In genomic region chr7:45369022-45369745, GRCm38 (mm10) we compare ENCODE assay signal across 11 mouse cellular contexts. TPM values are rescaled to one million over a fixed set of nuclear protein-coding genes. Genes with fewer than 3 reads are reported as not detected.
DNase-seq lines count a peak whose midpoint lies in the region; ATAC-seq and TF ChIP-seq lines count a peak whose summit lies in the region.
"Had no signal": no experiment of that assay in that cellular context is flagged by ENCODE, and none has a peak within 500 bp of the region (broad histone marks: within the 10 kb centered on the region; RNA-seq: fewer than 3 reads in every experiment).

No protein-coding gene starts in this region.

- TF ChIP-seq CTCF in cerebellum, adult 2 months (IDR thresholded peaks at IDR 0.05; ENCODE audit: borderline replicate concordance, insufficient read depth, low read depth, low read length) = no peak

- no peak overlapping the region for H3K4me2 ChIP-seq in limb, embryonic 12.5 days
- peak overlapping the region; percentile 90 for H3K4me2 ChIP-seq in hindbrain, embryonic 13.5 days
- H3K4me2 ChIP-seq in neural tube, embryonic 12.5 days (replicated peaks) = peak overlapping the region; percentile 95; the same call in 1 of the 2 replicates

- TF ChIP-seq POLR2A in cerebellum, adult 2 months (IDR thresholded peaks at IDR 0.05; ENCODE audit: borderline replicate concordance, insufficient read depth, low read length) = no peak

- no peak for ATAC-seq in limb, embryonic 12.5 days (ENCODE audit: insufficient number of reproducible peaks, insufficient read depth, low FRiP score, low TSS enrichment, low read depth)
- ATAC-seq in hindbrain, embryonic 13.5 days (ENCODE audit: low FRiP score) = no peak
- no peak for ATAC-seq in neural tube, embryonic 12.5 days (ENCODE audit: low FRiP score, low read depth)

- H3K27ac ChIP-seq in cerebellum, adult 2 months (ENCODE audit: insufficient read depth, low read length) = no peak overlapping the region
- no peak overlapping the region for H3K27ac ChIP-seq in limb, embryonic 12.5 days
- no peak overlapping the region for H3K27ac ChIP-seq in limb, embryonic 10.5 days
- H3K27ac ChIP-seq in hindbrain, embryonic 13.5 days = no peak overlapping the region
- no peak overlapping the region for H3K27ac ChIP-seq in neural tube, embryonic 12.5 days

- no peaks in the 10 kb centered on the region for H3K27me3 ChIP-seq in cerebellum, adult 2 months (ENCODE audit: control insufficient read depth, insufficient read depth, low read length)
- peaks cover 54% of the 10 kb centered on the region for H3K27me3 ChIP-seq in limb, embryonic 12.5 days
- H3K27me3 ChIP-seq in limb, embryonic 10.5 days (ENCODE audit: low read depth, poor library complexity, severe bottlenecking) = peaks cover 54% of the 10 kb centered on the region
- peaks cover 28% of the 10 kb centered on the region for H3K27me3 ChIP-seq in hindbrain, embryonic 13.5 days
- peaks cover 31% of the 10 kb centered on the region for H3K27me3 ChIP-seq in neural tube, embryonic 12.5 days (replicated peaks)

- H3K9me3 ChIP-seq in limb, embryonic 12.5 days = no peaks in the 10 kb centered on the region
- H3K9me3 ChIP-seq in limb, embryonic 10.5 days (replicated peaks) = no peaks in the 10 kb centered on the region
- H3K9me3 ChIP-seq in hindbrain, embryonic 13.5 days = no peaks in the 10 kb centered on the region
- no peaks in the 10 kb centered on the region for H3K9me3 ChIP-seq in neural tube, embryonic 12.5 days

- 74% methylated on average over 16 of the region's 16 CpGs for WGBS in cerebellum, adult 2 months
- 72% methylated on average over 16 of the region's 16 CpGs for WGBS in limb, embryonic 12.5 days
- 72% methylated on average over 16 of the region's 16 CpGs for WGBS in limb, embryonic 10.5 days
- 71% methylated on average over 16 of the region's 16 CpGs for WGBS in hindbrain, embryonic 13.5 days
- 74% methylated on average over 16 of the region's 16 CpGs for WGBS in neural tube, embryonic 12.5 days

- DNase-seq in cerebellum, postnatal 10 days = peak; percentile 40 to 47
- DNase-seq in cerebellum, adult 2 months = no peak
- DNase-seq in limb, embryonic 10.5 days (ENCODE audit: low spot score) = no peak
- DNase-seq in right cerebral cortex, postnatal 14 days = no peak
- DNase-seq in thymus, postnatal 0 days (ENCODE audit: low spot score) = no peak
- DNase-seq: B cell, adult 2 months; gastrocnemius, postnatal 10 days; kidney, adult 2 months had no signal

- H3K4me3 ChIP-seq in cerebellum, adult 2 months (replicated peaks; ENCODE audit: insufficient read depth, low read depth, low read length) = no peak overlapping the region
- peak overlapping the region; percentile 53 for H3K4me3 ChIP-seq in limb, embryonic 12.5 days (replicated peaks)
- H3K4me3 ChIP-seq in limb, embryonic 10.5 days = no peak overlapping the region
- H3K4me3 ChIP-seq in hindbrain, embryonic 13.5 days = no peak overlapping the region; the same call in 1 of the 2 replicates
- no peak overlapping the region for H3K4me3 ChIP-seq in neural tube, embryonic 12.5 days

- H3K9ac ChIP-seq in limb, embryonic 12.5 days (replicated peaks) = no peak overlapping the region
- peak overlapping the region; percentile 74 for H3K9ac ChIP-seq in hindbrain, embryonic 13.5 days
- H3K9ac ChIP-seq in neural tube, embryonic 12.5 days = no peak overlapping the region

- H3K4me1 ChIP-seq in cerebellum, adult 2 months (ENCODE audit: control insufficient read depth, insufficient read depth, low read length) = peaks cover 12% of the 10 kb centered on the region
- peaks cover 27% of the 10 kb centered on the region for H3K4me1 ChIP-seq in limb, embryonic 12.5 days (replicated peaks)
- peaks cover 45% of the 10 kb centered on the region for H3K4me1 ChIP-seq in limb, embryonic 10.5 days
- peaks cover 47% of the 10 kb centered on the region for H3K4me1 ChIP-seq in hindbrain, embryonic 13.5 days (replicated peaks)
- peaks cover 33% of the 10 kb centered on the region for H3K4me1 ChIP-seq in neural tube, embryonic 12.5 days

- peaks cover 22% of the 10 kb centered on the region for H3K36me3 ChIP-seq in limb, embryonic 12.5 days
- H3K36me3 ChIP-seq in limb, embryonic 10.5 days = peaks cover 28% of the 10 kb centered on the region
- peaks cover 22% of the 10 kb centered on the region for H3K36me3 ChIP-seq in hindbrain, embryonic 13.5 days
- peaks cover 18% of the 10 kb centered on the region for H3K36me3 ChIP-seq in neural tube, embryonic 12.5 days

RNA-seq across cellular contexts. Expression of gene Lin7b, which starts 1.2 kb away (rescaled TPM):
- polyA plus RNA-seq in cerebellum, adult 2 months (2012; rRNA removed) = 92.6 and 103 TPM in 2 replicates
- 1.4 and 1.8 TPM in 2 replicates for polyA plus RNA-seq in limb, embryonic 12.5 days (2016; fragmentation: Nextera tagmentation; extraction: Ambion mirVana)
- polyA plus RNA-seq in limb, embryonic 10.5 days (2016; fragmentation: Nextera tagmentation; extraction: Ambion mirVana) = 0.40 and 0.64 TPM in 2 replicates
- polyA plus RNA-seq in hindbrain, embryonic 13.5 days (2015; fragmentation: Nextera tagmentation; extraction: Ambion mirVana) = 12.5 and 13.4 TPM in 2 replicates
- polyA plus RNA-seq in neural tube, embryonic 12.5 days (2016; fragmentation: Nextera tagmentation; extraction: Ambion mirVana) = 3.5 TPM in 2 replicates
- 0.49 and 0.79 TPM in 2 replicates for polyA plus RNA-seq in thymus, postnatal 0 days (2015; fragmentation: Nextera tagmentation; extraction: Ambion mirVana)

RNA-seq across cellular contexts. Expression of gene Ppfia3, which starts 2.4 kb away (rescaled TPM):
- 84.3 and 85.9 TPM in 2 replicates for polyA plus RNA-seq in cerebellum, adult 2 months (2012; rRNA removed)
- 6.4 and 8.4 TPM in 2 replicates for polyA plus RNA-seq in limb, embryonic 12.5 days (2016; fragmentation: Nextera tagmentation; extraction: Ambion mirVana)
- polyA plus RNA-seq in limb, embryonic 10.5 days (2016; fragmentation: Nextera tagmentation; extraction: Ambion mirVana) = 2.4 and 5.3 TPM in 2 replicates
- 19.9 and 20.7 TPM in 2 replicates for polyA plus RNA-seq in hindbrain, embryonic 13.5 days (2015; fragmentation: Nextera tagmentation; extraction: Ambion mirVana)
- polyA plus RNA-seq in neural tube, embryonic 12.5 days (2016; fragmentation: Nextera tagmentation; extraction: Ambion mirVana) = 17.1 and 18.1 TPM in 2 replicates
- 0.27 and 0.49 TPM in 2 replicates for polyA plus RNA-seq in thymus, postnatal 0 days (2015; fragmentation: Nextera tagmentation; extraction: Ambion mirVana)

RNA-seq across cellular contexts. Expression of gene Snrnp70, which starts 26.4 kb away (rescaled TPM):
- polyA plus RNA-seq in cerebellum, adult 2 months (2012; rRNA removed) = 807 and 849 TPM in 2 replicates
- polyA plus RNA-seq in limb, embryonic 12.5 days (2016; fragmentation: Nextera tagmentation; extraction: Ambion mirVana) = 341 and 347 TPM in 2 replicates
- polyA plus RNA-seq in limb, embryonic 10.5 days (2016; fragmentation: Nextera tagmentation; extraction: Ambion mirVana) = 305 and 308 TPM in 2 replicates
- 205 and 215 TPM in 2 replicates for polyA plus RNA-seq in hindbrain, embryonic 13.5 days (2015; fragmentation: Nextera tagmentation; extraction: Ambion mirVana)
- polyA plus RNA-seq in neural tube, embryonic 12.5 days (2016; fragmentation: Nextera tagmentation; extraction: Ambion mirVana) = 269 and 286 TPM in 2 replicates
- 198 and 222 TPM in 2 replicates for polyA plus RNA-seq in thymus, postnatal 0 days (2015; fragmentation: Nextera tagmentation; extraction: Ambion mirVana)

RNA-seq across cellular contexts. Expression of gene Hrc, which starts 34.1 kb away (rescaled TPM):
- polyA plus RNA-seq in cerebellum, adult 2 months (2012; rRNA removed) = 0.11 and 0.31 TPM in 2 replicates
- 1.8 and 1.9 TPM in 2 replicates for polyA plus RNA-seq in limb, embryonic 12.5 days (2016; fragmentation: Nextera tagmentation; extraction: Ambion mirVana)
- polyA plus RNA-seq in limb, embryonic 10.5 days (2016; fragmentation: Nextera tagmentation; extraction: Ambion mirVana) = 0.24 and 0.39 TPM in 2 replicates
- 0.31 TPM in 2 replicates for polyA plus RNA-seq in hindbrain, embryonic 13.5 days (2015; fragmentation: Nextera tagmentation; extraction: Ambion mirVana)
- 0.46 and 0.77 TPM in 2 replicates for polyA plus RNA-seq in neural tube, embryonic 12.5 days (2016; fragmentation: Nextera tagmentation; extraction: Ambion mirVana)
- 0.08 and 0.09 TPM in 2 replicates for polyA plus RNA-seq in thymus, postnatal 0 days (2015; fragmentation: Nextera tagmentation; extraction: Ambion mirVana)

RNA-seq across cellular contexts. Expression of gene Trpm4, which starts 35.6 kb away (rescaled TPM):
- polyA plus RNA-seq in cerebellum, adult 2 months (2012; rRNA removed) = 17.5 and 18.9 TPM in 2 replicates
- polyA plus RNA-seq in limb, embryonic 12.5 days (2016; fragmentation: Nextera tagmentation; extraction: Ambion mirVana) = 14.0 and 16.1 TPM in 2 replicates
- 5.2 and 8.4 TPM in 2 replicates for polyA plus RNA-seq in limb, embryonic 10.5 days (2016; fragmentation: Nextera tagmentation; extraction: Ambion mirVana)
- polyA plus RNA-seq in hindbrain, embryonic 13.5 days (2015; fragmentation: Nextera tagmentation; extraction: Ambion mirVana) = 7.3 and 8.9 TPM in 2 replicates
- polyA plus RNA-seq in neural tube, embryonic 12.5 days (2016; fragmentation: Nextera tagmentation; extraction: Ambion mirVana) = 9.6 and 11.0 TPM in 2 replicates
- 4.9 and 5.2 TPM in 2 replicates for polyA plus RNA-seq in thymus, postnatal 0 days (2015; fragmentation: Nextera tagmentation; extraction: Ambion mirVana)

Comparison
In these comparisons a context has a peak if more than half of its experiments do, and no peak if none do; other contexts are left out.
1. DNase-seq: peak in cerebellum, postnatal 10 days (2 of 2); none in cerebellum, adult 2 months (0 of 2), limb, embryonic 10.5 days (single experiment), right cerebral cortex, postnatal 14 days (single experiment) and thymus, postnatal 0 days (single experiment).